Mouse (Mus musculus): ENCODE measurements around the gene Ucn2.

Gene Ucn2

DNA sequence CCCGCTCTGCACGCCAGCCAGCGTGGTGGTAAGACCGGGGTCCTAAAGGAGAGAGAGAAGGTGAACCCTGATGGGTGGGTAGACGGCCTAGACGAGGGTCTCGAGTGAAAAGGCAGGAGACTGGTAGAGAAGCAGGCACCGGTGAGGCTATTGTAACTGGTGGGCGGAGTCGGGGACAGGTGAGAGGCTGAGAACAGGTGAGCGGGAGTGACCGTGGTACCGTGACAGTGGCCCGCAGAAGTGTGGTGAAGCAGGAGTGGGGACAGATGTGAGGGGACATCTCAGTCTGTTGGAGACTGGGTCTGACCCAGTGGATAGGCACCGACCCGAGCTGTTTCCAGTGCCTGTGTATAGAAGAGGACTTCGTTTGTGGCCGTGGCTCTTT lies 6.3 kb downstream of the Ucn2 start:
- peak in 1 of 2 experiments; percentile 39 for DNase-seq (ENCODE audit: low spot score in 2 of 2)

DNA sequence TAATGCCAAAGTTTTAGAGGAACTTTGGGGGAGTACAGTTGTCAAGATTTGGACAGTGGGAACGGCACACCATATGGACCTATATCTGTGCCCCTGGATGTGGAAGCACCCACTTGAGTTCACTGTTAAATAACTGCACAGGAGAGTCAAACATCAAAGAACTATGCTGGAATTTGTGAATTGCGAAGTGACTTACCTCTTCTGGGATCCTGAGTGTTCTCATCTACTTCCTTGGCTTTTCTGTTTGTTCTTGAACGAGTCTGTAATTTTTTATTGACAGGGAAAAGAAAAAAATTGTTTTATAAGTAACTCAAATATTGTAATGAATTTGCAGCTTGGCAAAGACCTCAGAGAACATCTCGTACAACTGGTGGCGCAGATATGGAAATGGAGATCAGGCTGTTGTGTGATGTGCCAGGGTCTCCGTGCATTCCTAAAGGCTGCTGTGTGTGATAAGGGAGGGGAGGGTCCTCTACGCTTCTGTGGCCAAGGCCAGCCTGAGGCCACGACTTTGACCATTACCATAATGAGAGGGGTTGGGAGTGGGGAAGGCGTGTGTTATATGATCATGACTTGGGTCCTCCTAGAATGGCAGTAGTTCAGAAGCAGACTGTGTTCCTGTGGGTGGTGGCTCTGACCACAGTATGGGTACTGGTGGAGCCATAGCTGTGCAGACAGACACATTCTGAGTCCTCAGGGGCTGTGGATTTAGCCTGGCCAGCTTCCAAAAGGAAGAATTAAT lies 7.0 kb downstream of the Ucn2 start:
- DNase-seq (ENCODE audit: low spot score in 2 of 2) = no peak

DNA sequence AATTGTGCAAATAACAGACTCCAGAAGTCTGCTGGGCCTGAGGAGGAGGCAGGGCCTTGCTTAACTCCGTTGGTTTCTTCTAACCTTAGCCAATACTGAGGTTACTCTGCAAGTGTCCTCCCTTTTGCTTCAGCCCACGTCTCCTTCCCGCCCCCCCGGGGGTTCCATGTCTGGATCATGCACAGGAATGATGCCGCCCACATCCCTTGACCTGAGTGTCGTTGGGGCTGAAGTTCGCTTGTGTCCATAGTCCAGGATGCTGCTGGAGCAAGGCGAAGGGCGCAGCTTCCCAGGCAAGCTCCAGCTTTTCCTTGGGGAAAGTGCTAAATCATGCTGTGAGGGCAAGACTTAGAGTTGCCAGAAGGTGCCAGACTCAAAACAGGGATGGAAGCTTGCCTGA lies 10.6 kb downstream of the Ucn2 start:
- no peak for DNase-seq (ENCODE audit: low spot score in 2 of 2)

DNA sequence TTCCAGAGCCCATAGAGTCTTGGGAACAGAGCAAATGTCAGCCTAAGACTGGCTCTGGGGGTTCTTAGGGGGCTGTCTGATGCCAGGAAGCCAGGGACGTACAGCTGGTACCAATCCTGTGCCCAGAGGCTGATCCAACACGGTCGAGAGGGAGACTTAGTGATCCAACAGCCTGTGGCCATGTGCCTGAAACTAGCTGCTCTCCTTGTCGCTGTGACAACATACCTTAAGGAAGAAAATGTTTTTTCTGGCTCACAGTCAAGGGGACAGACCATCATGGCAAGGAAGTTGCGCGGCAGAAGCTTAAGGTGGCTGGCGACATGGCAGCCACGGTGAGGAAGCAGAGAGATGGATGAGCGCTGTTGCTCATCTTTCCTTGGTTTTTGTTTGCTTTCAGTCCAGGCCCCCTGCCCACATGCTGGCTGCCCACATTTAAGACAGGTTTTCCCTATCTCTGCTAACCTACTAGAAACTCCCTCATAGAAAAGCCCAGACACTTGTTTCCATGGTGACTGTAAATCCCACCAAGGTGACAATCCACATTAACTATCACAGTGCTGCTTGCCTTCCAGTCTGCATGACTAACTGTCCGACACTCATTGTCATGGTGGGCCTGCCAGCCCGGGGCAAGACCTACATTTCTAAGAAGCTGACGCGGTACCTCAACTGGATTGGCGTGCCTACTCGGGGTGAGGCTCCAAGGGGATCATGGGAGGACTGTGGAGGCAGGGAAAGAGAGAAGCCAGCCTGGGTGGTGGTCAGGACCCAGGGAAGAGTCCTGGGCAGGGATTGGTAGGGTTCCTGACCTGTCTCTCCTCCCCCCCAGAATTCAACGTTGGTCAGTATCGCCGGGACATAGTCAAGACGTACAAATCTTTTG lies 12.7 kb downstream of the Ucn2 start:
- DNase-seq (ENCODE audit: low spot score in 2 of 2) = no peak

DNA sequence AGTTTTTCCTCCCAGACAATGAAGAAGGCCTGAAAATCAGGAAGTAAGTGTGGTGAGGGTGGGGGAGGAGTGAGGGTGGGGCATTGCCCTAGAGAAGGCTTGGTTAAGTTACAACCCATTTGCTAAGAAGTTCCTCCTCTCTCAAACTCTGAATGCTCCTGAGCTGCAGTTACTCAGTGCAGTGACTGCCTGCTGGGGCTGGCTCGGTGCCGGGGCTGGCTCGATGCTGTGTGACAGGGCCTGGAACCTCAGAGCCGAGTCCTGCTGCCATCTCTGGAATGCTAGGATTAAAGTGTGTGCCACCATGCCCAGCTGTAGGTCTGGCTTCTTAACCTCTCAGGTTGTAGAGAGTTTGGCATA lies 13.3 kb downstream of the Ucn2 start:
- no peak for DNase-seq (ENCODE audit: low spot score in 2 of 2)

DNA sequence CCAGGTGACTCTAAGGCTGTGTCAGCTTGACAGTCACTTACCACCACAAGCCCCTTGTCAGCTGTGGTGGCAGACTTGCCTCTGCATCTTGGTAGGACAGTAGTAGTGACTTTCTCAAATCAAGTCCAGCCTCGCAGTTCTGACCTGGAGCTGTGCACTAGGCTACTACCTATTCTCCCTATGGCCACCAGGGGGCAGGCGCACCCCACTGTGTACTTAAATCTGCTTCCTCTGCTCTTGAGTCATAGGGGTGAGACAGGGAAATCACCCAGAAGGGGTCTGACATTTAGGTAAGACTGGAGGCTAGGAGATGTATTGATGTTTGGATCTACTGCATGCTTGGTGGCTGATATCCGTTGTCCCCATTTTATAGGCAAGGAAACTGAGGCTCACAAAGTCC lies 14.9 kb downstream of the Ucn2 start:
- DNase-seq (ENCODE audit: low spot score in 2 of 2) = peak; percentile 60 to 79

DNA sequence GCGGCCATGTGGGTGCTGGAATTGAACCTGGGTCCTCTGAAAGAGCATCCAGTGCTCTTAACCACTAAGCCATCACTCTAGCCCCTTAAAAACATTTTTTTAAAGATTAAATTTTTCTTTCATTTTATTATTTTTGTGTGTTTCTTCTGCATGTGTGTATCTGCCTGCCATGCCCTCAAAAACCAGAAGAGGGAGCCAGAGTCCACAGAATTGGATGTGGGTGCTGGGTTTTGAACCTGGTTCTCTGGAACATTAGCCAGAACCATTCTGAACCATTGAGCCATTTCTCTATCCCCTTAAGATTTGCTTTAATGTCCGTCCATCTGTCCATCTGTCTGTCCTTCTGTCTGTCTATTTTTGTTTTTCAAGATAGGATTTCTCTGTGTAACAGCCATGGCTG lies 17.4 kb downstream of the Ucn2 start:
- peak; percentile 51 to 71 for DNase-seq (ENCODE audit: low spot score in 2 of 2)

DNA sequence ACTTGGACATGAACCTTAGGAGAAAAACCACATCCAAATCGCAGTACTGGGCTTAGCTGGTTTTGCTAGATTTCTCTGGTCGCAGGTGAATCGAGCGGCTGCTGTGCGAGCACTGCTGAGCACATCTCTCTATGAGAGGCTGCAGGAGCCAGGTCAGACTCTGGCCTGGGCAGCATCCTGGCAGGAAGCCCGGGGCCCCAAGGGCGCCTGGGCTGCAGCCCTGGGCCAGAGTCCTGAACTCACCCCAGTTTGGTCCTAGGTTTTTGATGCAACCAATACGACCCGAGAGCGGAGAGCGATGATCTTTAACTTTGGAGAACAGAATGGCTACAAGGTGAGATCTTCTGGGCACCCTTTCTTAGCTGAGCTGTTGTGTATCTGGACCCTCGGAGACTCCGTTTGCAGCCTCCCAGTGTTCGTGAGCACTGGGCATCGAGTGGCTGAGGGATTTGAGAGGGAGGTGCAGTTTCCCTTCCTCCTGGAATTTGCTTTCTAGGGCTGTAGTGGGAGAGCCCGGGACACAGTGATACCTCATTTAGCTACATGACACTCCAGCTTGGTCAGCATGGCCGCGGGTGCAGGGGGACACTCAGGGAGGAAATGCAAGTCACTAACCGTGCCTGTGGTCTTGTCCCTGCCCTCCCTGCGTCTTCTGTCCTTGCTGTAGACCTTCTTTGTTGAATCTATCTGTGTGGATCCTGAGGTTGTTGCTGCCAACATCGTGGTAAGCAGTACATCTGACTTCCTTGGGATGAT lies 21.4 kb downstream of the Ucn2 start:
- no peak for DNase-seq (ENCODE audit: low spot score in 2 of 2)

DNA sequence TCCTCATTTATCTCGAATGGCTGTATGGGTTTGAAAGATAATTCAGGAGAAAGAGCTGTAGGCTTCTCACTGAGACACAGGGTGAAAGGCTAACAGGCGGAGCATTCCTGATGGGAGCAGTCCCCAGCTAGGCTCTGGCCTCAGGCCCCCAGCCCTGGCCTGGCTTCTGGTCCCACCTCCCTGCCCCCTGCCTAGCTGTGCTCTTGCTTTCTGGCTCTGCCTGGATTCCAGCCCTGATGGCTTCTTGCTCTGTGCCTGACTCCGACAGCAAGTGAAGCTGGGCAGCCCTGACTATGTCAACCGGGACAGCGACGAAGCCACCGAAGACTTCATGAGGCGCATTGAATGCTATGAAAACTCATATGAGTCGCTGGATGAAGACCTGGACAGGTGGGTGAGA lies 22.3 kb downstream of the Ucn2 start:
- DNase-seq (ENCODE audit: low spot score in 2 of 2) = no peak

DNA sequence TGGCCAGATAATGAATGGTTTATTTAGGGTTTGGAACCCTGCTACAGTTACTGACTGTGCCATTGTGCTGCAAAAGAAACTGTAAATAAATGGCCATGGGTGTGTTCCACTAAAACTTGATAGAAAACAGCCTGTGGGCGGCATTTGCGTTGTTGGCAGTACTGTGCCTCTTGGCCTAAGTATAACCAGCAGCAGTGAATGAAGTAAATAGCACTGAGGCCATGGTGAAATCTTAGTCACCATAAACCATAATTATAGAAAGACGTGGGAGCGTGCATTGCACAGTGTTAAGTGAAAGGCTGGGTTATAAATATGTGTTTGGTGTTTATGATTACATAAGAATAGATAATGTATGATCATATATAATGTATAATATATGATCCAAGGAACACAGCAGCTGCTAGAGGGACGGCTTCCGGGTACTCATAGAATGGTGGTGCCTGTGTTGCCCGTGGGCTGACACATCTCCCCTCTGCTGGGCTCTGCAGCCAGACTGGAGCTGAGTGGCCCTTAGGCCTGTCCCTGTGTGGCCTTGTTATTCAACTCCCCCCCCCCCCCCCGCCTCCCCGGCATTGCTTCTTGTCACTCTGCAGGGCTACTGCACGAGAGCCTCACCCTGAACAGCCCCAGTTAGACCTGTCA lies 23.3 kb downstream of the Ucn2 start:
- no peak for DNase-seq (ENCODE audit: low spot score in 2 of 2)

DNA sequence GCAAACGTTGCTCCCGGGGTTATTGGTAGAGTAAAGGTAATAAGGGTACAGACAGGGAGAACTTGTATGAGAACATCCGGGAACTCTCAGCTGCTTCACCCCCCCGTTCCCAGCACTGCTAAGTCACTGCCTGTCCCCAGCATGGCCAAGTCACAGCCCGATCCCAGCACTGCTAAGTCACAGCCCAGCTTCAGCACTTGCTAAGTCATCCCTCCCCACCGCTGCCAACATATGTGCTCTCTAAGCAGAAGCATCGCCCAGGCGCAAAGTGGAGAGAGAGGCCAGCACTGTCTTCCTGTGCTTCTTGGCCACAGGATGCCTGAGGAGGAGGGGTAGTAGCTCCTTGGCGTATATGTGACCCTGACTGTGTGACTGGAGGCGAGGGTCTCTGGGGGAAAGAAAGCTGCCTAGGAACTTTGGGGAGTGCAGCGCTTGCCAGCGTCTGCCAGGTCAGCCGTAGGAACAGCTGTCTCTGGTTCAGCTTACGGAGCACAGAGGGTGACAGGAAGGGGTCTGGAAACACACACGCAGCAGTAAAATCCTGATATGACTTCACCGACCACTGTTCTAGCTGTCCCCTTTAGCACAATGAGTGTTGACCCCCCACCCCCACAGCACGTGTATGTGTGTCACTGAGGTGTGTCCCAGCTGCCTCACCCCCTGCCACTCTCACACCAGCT lies 24.0 kb downstream of the Ucn2 start:
- DNase-seq (ENCODE audit: low spot score in 2 of 2) = peak in 1 of 2 experiments; percentile 52

DNA sequence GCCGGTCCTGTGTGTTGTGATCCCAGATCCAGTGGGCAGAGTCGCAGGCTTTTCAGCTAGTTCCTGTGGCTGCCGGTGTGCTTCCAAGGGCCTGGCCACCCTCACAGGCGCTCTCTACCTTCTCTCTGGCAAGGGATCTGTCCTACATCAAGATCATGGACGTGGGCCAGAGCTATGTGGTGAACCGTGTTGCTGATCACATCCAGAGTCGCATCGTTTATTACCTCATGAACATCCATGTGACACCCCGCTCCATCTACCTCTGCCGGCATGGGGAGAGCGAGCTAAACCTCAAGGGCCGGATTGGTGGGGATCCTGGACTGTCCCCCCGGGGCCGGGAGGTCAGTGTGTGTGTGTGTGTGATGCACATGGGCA lies 24.5 kb downstream of the Ucn2 start:
- no peak for DNase-seq (ENCODE audit: low spot score in 2 of 2)

DNA sequence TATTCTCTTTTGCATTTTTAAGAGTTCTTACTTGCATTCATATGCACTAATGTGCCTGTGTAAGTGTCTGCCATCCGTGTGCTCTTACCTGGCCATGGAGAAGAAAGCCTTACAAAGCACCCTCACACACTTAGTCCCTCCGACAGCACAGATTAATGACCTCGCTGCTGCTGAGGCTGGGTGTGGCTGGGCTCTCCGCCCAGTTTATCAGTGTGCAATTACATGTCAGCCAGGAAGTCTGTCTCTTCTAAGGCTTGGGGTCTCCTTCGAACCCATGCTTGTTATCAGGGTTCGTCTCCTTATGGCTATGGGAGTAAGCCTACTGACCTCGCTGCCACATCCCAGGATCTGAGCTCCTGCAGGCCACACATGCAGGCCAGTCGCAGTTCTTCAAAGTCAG lies 29.6 kb downstream of the Ucn2 start:
- no peak for DNase-seq (ENCODE audit: low spot score in 2 of 2)

DNA sequence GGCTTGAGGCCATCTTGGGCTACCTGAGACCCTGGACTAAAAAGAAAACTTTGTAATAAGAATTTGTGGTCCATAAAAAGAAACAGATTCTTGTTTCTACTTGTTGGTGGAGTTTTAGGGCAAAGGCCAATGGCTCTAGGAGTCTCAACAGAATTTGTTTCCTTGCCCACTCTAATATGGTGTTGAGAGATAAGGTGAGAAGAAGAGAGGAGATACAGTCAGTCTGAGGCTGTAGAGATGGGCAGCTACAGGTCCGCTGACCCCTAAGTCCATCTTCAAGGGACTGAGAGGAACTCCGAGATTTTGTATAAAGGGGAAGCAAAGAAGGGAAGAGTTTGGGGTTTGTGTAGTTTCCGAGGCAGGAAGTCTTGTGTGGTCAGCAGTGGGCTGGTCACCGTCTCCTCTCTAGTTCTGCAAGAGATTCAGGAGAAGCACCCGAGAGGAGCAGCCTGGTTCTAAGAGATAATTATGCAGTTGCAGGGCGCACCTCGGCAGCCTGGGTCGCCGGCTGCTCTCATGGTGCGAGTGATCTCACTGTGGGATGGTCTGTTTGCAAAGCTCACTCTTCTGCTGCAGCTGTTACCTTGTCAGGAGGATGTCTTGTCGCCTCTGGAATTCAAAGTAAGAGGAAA lies 31.3 kb downstream of the Ucn2 start:
- peak; percentile 36 to 49 for DNase-seq (ENCODE audit: low spot score in 2 of 2)

DNA sequence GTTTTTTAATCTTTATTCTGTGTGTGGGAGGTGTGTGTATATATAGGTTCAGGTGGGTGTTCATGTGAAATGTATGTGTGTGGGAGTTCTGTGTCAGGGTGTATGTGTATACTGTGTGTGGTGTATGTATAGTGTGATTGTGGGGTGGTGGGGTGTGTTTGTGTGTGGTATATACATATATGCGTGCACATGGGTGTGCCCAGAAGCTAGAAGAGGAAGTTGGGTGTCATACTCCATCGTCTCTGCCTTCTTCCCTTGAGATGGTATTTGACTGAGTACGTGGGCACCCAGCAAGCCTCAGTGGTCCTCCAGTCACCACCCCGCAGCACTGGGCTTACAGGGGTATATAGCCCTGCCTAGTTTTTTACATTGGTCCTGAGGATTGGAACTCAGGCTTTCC lies 35.6 kb downstream of the Ucn2 start:
- peak in 1 of 2 experiments; percentile 50 for DNase-seq (ENCODE audit: low spot score in 2 of 2)

DNA sequence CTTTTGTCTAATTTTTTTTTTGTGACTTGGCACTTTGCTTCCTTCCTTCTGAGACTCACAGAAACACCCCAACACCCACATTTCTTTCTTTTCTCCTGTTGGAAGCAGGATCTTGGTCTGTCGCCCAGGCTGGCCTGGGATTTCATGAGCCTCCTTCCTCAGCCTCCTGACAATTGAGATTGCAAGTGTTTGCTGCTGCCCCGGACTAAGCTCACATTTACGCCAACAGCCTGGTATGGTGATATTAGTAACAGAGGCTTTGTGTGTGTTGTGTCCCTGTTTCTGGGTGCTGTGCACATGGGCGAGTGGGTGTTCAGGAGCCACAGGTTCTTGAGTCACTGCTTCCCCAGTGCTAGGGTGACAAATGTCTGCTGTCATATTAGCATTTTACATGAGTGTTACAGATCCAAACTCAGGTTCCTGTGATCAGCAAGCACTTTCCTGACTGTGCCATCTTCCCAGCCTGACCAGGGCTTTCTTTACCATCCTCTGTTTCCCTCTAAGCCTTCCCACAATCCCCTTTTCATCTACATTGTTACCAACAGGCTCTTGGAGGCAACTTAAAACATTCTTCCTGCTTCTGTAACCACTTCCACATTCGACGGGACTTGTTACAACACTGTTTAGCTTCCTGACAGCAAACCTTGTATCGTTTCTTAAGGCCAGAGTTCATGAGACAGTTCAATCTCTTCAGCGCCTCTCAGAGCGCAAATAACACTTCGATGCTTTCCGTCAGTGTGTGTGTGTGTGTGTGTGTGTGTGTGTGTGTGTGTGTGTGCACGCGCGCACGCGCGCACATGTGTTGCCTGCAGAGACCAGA lies 37.3 kb downstream of the Ucn2 start:
- peak in 1 of 2 experiments; percentile 31 for DNase-seq (ENCODE audit: low spot score in 2 of 2)

DNA sequence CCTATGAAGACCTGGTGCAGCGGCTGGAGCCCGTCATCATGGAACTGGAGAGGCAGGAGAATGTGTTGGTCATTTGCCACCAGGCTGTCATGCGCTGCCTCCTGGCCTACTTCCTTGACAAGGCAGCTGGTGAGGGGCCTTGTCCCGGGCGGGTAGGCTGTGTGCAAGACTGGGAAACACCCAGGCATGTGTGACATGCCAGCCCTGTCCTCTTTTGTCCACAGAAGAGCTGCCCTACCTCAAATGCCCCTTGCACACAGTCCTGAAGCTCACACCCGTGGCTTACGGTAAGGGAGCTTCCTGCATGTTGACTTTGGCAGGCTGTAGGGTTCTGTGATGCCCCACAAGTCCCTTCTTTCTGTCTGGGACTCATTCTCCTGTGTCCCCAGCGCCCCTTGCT lies 41.7 kb downstream of the Ucn2 start:
- peak in 1 of 2 experiments; percentile 13 for DNase-seq (ENCODE audit: low spot score in 2 of 2)

DNA sequence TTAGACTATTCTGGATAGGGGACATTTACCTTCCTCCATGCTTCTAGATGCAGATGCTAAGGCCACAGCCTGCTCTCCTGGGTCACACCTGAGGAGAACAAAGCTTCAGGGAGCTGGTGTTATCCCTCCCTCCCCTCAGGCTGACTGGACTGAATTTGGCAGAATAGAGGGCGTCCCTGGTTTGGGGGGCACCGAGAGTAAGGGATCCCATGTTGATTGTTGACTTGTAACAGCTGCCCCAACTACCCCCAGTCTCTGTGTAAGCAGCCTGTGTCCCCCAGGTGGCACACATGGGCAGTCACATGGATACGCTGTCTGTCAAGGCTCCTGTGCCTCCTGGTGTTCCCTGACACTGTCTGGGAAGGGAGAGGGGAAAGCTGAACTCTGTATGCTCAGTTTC lies 42.6 kb downstream of the Ucn2 start:
- peak in 1 of 2 experiments; percentile 6 for DNase-seq (ENCODE audit: low spot score in 2 of 2)

DNA sequence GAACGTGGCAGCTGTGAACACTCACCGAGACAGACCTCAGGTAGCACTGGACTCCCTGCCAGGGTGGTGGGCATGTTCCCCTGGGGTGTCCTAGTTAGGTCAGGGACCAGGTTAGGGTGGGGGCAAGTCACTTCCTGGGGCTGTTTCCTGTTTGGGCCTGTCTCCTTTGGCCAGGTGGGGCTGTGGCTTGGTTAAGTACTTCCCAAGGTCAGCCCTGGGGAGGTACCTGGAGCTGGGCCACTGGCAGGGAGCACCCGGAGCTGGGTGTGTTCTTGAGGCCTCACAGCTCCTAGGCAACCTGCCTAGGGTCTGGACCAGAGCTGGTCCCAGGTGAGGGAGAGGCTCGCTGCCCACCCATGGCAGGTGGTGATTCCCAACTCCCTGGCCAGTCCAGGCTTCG lies 43.1 kb downstream of the Ucn2 start:
- DNase-seq (ENCODE audit: low spot score in 2 of 2) = peak in 1 of 2 experiments; percentile 8

DNA sequence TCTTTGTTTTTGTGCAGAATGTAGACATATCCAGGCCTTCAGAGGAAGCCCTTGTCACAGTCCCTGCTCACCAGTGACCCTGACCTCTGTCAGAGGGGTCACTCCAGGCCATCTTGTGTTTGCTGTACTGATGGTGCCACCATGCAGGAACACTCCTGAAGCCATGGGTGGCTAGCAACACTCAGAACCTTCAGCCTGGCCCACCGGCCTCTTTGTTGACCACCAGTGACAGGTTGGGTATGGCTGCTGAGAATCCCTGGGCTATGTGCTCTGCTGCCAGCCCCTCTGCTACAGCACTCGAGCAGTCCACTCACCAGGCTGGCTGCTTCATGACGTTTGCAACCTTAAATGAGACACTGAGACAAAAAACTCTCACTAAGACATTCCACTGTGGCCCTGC lies 44.5 kb downstream of the Ucn2 start:
- peak in 1 of 2 experiments; percentile 7 for DNase-seq (ENCODE audit: low spot score in 2 of 2)
